Mouse (Mus musculus): ENCODE results near the gene Ost4. TPM values are rescaled to one million over a fixed set of nuclear protein-coding genes. Genes with fewer than 3 reads are reported as not detected.

Ost4 gene
- polyA plus RNA-seq, 2 experiments, result 216 to 420 TPM

GRCm38 (mm10) chr5:30925217-30925616 is 17.6 kb upstream of the Ost4 start:
- Histone ChIP-seq H3K4me3 (ENCODE audit: insufficient read depth in 1 of 2, low read depth in 2 of 2, low read length in 2 of 2) (no peak overlapping the region), H3K27ac (no peak overlapping the region), H3K4me1 (replicated peaks; ENCODE audit: control insufficient read depth in 2 of 2, insufficient read depth in 2 of 2, low read length in 1 of 2) (peaks cover 16 to 25% of the 10 kb centered on the region in 2 experiments), H3K27me3 (ENCODE audit: control insufficient read depth, insufficient read depth, low read length) (no peaks in the 10 kb centered on the region), H3K4me2 (ENCODE audit: low read depth) (no peak overlapping the region), H3K9ac (replicated peaks) (no peak overlapping the region), H3K36me3 (replicated peaks; ENCODE audit: control insufficient read depth, insufficient read depth, low read depth) (no peaks in the 10 kb centered on the region), H3K9me3 (ENCODE audit: control insufficient read depth, low read length) (no peaks in the 10 kb centered on the region)
- TF ChIP-seq EP300 (IDR thresholded peaks at IDR 0.05; ENCODE audit: low read depth), result no peak
- TF ChIP-seq CTCF (IDR thresholded peaks at IDR 0.05; ENCODE audit: low read depth), result no peak
- WGBS (ENCODE audit: insufficient replicate concordance), result 87% methylated on average over 5 of the region's 5 CpGs
- no peak for DNase-seq (ENCODE audit: low read depth in 3 of 3, low spot score in 3 of 3)
- no peak for ATAC-seq (ENCODE audit: insufficient read depth)

GRCm38 (mm10) chr5:30924614-30925013 is 17.0 kb upstream of the Ost4 start:
- Histone ChIP-seq H3K4me1 (replicated peaks; ENCODE audit: control insufficient read depth in 2 of 2, insufficient read depth in 2 of 2, low read length in 1 of 2) (peaks cover 16 to 25% of the 10 kb centered on the region in 2 experiments), H3K4me3 (ENCODE audit: insufficient read depth in 1 of 2, low read depth in 2 of 2, low read length in 2 of 2) (no peak overlapping the region), H3K27me3 (ENCODE audit: control insufficient read depth, insufficient read depth, low read length) (no peaks in the 10 kb centered on the region), H3K9me3 (ENCODE audit: control insufficient read depth, low read length) (no peaks in the 10 kb centered on the region), H3K36me3 (replicated peaks; ENCODE audit: control insufficient read depth, insufficient read depth, low read depth) (no peaks in the 10 kb centered on the region), H3K27ac (no peak overlapping the region), H3K9ac (replicated peaks) (no peak overlapping the region), H3K4me2 (ENCODE audit: low read depth) (no peak overlapping the region)
- 73% methylated on average over 8 of the region's 8 CpGs for WGBS (ENCODE audit: insufficient replicate concordance)
- no peak for ATAC-seq (ENCODE audit: insufficient read depth)
- TF ChIP-seq CTCF (IDR thresholded peaks at IDR 0.05; ENCODE audit: low read depth) (no peak), EP300 (IDR thresholded peaks at IDR 0.05; ENCODE audit: low read depth) (no peak)
- DNase-seq (ENCODE audit: low read depth in 3 of 3, low spot score in 3 of 3), result no peak

- Histone ChIP-seq H3K4me1 (replicated peaks; ENCODE audit: control insufficient read depth in 2 of 2, insufficient read depth in 2 of 2, low read length in 1 of 2) (peaks cover 16 to 25% of the 10 kb centered on the region in 2 experiments), H3K36me3 (replicated peaks; ENCODE audit: control insufficient read depth, insufficient read depth, low read depth) (no peaks in the 10 kb centered on the region), H3K9me3 (ENCODE audit: control insufficient read depth, low read length) (no peaks in the 10 kb centered on the region), H3K9ac (replicated peaks) (peak overlapping the region; percentile 75), H3K27me3 (ENCODE audit: control insufficient read depth, insufficient read depth, low read length) (no peaks in the 10 kb centered on the region), H3K4me2 (ENCODE audit: low read depth) (peak overlapping the region; percentile 90), H3K27ac (no peak overlapping the region), H3K4me3 (ENCODE audit: insufficient read depth in 1 of 2, low read depth in 2 of 2, low read length in 2 of 2) (no peak overlapping the region)
- ATAC-seq (ENCODE audit: insufficient read depth) (no peak), DNase-seq (ENCODE audit: low read depth in 3 of 3, low spot score in 3 of 3) (no peak)
- WGBS (ENCODE audit: insufficient replicate concordance), result 54% methylated on average over 6 of the region's 6 CpGs
- TF ChIP-seq EP300 (IDR thresholded peaks at IDR 0.05; ENCODE audit: low read depth), result no peak
- TF ChIP-seq CTCF (IDR thresholded peaks at IDR 0.05; ENCODE audit: low read depth), result no peak
Measured at GRCm38 (mm10) chr5:30923119-30923518, 15.5 kb upstream of the Ost4 start.

- Histone ChIP-seq H3K9me3 (ENCODE audit: control insufficient read depth, low read length) (no peaks in the 10 kb centered on the region), H3K36me3 (replicated peaks; ENCODE audit: control insufficient read depth, insufficient read depth, low read depth) (no peaks in the 10 kb centered on the region), H3K4me3 (ENCODE audit: insufficient read depth in 1 of 2, low read depth in 2 of 2, low read length in 2 of 2) (peak overlapping the region; percentile 60 to 90; a peak in 3 of 4 replicates), H3K9ac (replicated peaks) (peak overlapping the region; percentile 75), H3K27me3 (ENCODE audit: control insufficient read depth, insufficient read depth, low read length) (no peaks in the 10 kb centered on the region), H3K4me2 (ENCODE audit: low read depth) (peak overlapping the region; percentile 90), H3K4me1 (replicated peaks; ENCODE audit: control insufficient read depth in 2 of 2, insufficient read depth in 2 of 2, low read length in 1 of 2) (peaks cover 16 to 25% of the 10 kb centered on the region in 2 experiments), H3K27ac (no peak overlapping the region; the same call in 1 of the 2 replicates)
- TF ChIP-seq CTCF (IDR thresholded peaks at IDR 0.05; ENCODE audit: low read depth) (no peak), EP300 (IDR thresholded peaks at IDR 0.05; ENCODE audit: low read depth) (no peak)
- no peak for DNase-seq (ENCODE audit: low read depth in 3 of 3, low spot score in 3 of 3)
- no peak for ATAC-seq (ENCODE audit: insufficient read depth)
- 42% methylated on average over 10 of the region's 10 CpGs for WGBS (ENCODE audit: insufficient replicate concordance)
Measured at GRCm38 (mm10) chr5:30922581-30923041, 15.0 kb upstream of the Ost4 start.

GRCm38 (mm10) chr5:30921256-30922033 is 13.9 kb upstream of the Ost4 start, which contains the start of gene Khk:
Khk (plus strand) TSS chr5:30921431.
- WGBS (ENCODE audit: insufficient replicate concordance), result under 1% methylated on average over 35 of the region's 40 CpGs
- H3K4me3 ChIP-seq (ENCODE audit: insufficient read depth in 1 of 2, low read depth in 2 of 2, low read length in 2 of 2), result peak within 1 kb of the TSS; percentile 60 to 90
- peak; percentile 81 to 87 (median 85) for DNase-seq (ENCODE audit: low read depth in 3 of 3, low spot score in 3 of 3)
- H3K27ac ChIP-seq, result peak within 1 kb of the TSS; percentile 41
- H3K36me3 ChIP-seq (replicated peaks; ENCODE audit: control insufficient read depth, insufficient read depth, low read depth), result no peaks in the 10 kb centered on the region
- H3K9me3 ChIP-seq (ENCODE audit: control insufficient read depth, low read length), result no peaks in the 10 kb centered on the region
- peak; percentile 93 for ATAC-seq (ENCODE audit: insufficient read depth)
- peaks cover 16 to 25% of the 10 kb centered on the region in 2 experiments for H3K4me1 ChIP-seq (replicated peaks; ENCODE audit: control insufficient read depth in 2 of 2, insufficient read depth in 2 of 2, low read length in 1 of 2)
- TF ChIP-seq EP300 (IDR thresholded peaks at IDR 0.05; ENCODE audit: low read depth), result no peak
- TF ChIP-seq CTCF (IDR thresholded peaks at IDR 0.05; ENCODE audit: low read depth), result peak; percentile 96
- peak within 1 kb of the TSS; percentile 75 for H3K9ac ChIP-seq (replicated peaks)
- H3K4me2 ChIP-seq (ENCODE audit: low read depth), result peak within 1 kb of the TSS; percentile 90
- no peaks in the 10 kb centered on the region for H3K27me3 ChIP-seq (ENCODE audit: control insufficient read depth, insufficient read depth, low read length)
